Mouse (Mus musculus) gastrocnemius, adult 2 months (tissue): ENCODE measurements around the gene Eif4a1. TPM values are rescaled to one million over a fixed set of nuclear protein-coding genes. Genes with fewer than 3 reads are reported as not detected.
A peak's percentile ranks its signal among the peaks of the same experiment; 100 is the strongest.

ENCODE experiments used
- DNase-seq: peaks from one replicate; pipeline ENCODE4 v3.0.0; 2022
- H3K27ac ChIP-seq: fragments of 200-600 bp; 2 replicates; pipeline ENCODE4 v1.8.1; 2022; ENCODE audit warnings: mild to moderate bottlenecking
- H3K4me3 ChIP-seq: fragments of 200-600 bp; 2 replicates; pipeline ENCODE4 v1.8.1; 2022; ENCODE audit warnings: mild to moderate bottlenecking, moderate library complexity
- CTCF ChIP-seq: fragments of 200-600 bp; IDR thresholded peaks from 2 replicates; pipeline ENCODE4 v1.8.1; 2022; ENCODE audit warnings: antibody characterized with exemption, mild to moderate bottlenecking, moderate library complexity
- intact Hi-C: fragments of 180-260 bp; cut with DNase I; formaldehyde crosslinking; loops from one replicate; pipeline ENCODE4 v1.15.1; 2025
- total RNA-seq, 2 experiments: library from RNA; stranded (reverse); gene quantifications; 2 replicates each; pipeline ENCODE4 v1.2.3; 2021

Gene Eif4a1
- total RNA-seq, 2 experiments from 2014 or later, result 98.0 to 98.5 TPM

- DNase-seq, result no peak
- no peak for TF ChIP-seq CTCF
- Histone ChIP-seq H3K27ac (peak overlapping the region; percentile 94), H3K4me3 (peak overlapping the region; percentile 86)
- intact Hi-C loops, result no loop called here
These were observed 22.8 kb upstream of the Eif4a1 start for GRCm38 (mm10) chr11:69695046-69695360.

- intact Hi-C loops, result no loop called here
- H3K4me3 ChIP-seq, result peak overlapping the region; percentile 86
- DNase-seq, result peak; percentile 40
- H3K27ac ChIP-seq, result peak overlapping the region; percentile 94
- TF ChIP-seq CTCF, result no peak
These were observed 21.3 kb upstream of the Eif4a1 start for GRCm38 (mm10) chr11:69693421-69693965.

GRCm38 (mm10) chr11:69692863-69693262 is 20.6 kb upstream of the Eif4a1 start:
- H3K27ac ChIP-seq, result peak overlapping the region; percentile 94; the same call in 1 of the 2 replicates
- no peak for TF ChIP-seq CTCF
- H3K4me3 ChIP-seq, result peak overlapping the region; percentile 15
- intact Hi-C loops, result no loop called here
- no peak for DNase-seq

GRCm38 (mm10) chr11:69692196-69692811 is 20.1 kb upstream of the Eif4a1 start:
- no peak for DNase-seq
- Histone ChIP-seq H3K27ac (peak overlapping the region; percentile 94; the same call in 1 of the 2 replicates), H3K4me3 (peak overlapping the region; percentile 15)
- no peak for TF ChIP-seq CTCF
- intact Hi-C loops, result no loop called here

GRCm38 (mm10) chr11:69689891-69690290 is 17.7 kb upstream of the Eif4a1 start:
- Histone ChIP-seq H3K4me3 (no peak overlapping the region), H3K27ac (peak overlapping the region; percentile 51)
- TF ChIP-seq CTCF, result no peak
- intact Hi-C loops, result no loop called here
- DNase-seq, result no peak

- no peak for TF ChIP-seq CTCF
These were observed 14.8 kb upstream of the Eif4a1 start for GRCm38 (mm10) chr11:69687061-69687460.

GRCm38 (mm10) chr11:69686377-69686776 is 14.2 kb upstream of the Eif4a1 start:
- TF ChIP-seq CTCF, result no peak
- intact Hi-C loops, result no loop called here
- Histone ChIP-seq H3K27ac (peak overlapping the region; percentile 99), H3K4me3 (peak overlapping the region; percentile 72)
- DNase-seq, result peak; percentile 90

More at GRCm38 (mm10) chr11:69687061-69687460, 14.8 kb upstream of the Eif4a1 start:
- H3K27ac ChIP-seq, result peak overlapping the region; percentile 99
- peak overlapping the region; percentile 72 for H3K4me3 ChIP-seq
- intact Hi-C loops, result no loop called here
- DNase-seq, result no peak

- intact Hi-C loops, result loop anchor here (2.0 kb wide), 1 partner anchor 21 kb away; no protein-coding TSS in a partner anchor
- Histone ChIP-seq H3K27ac (peak within 1 kb of the TSS; percentile 99), H3K4me3 (peak within 1 kb of the TSS; percentile 72)
- DNase-seq, result peak; percentile 86
- no peak for TF ChIP-seq CTCF
These were observed 13.4 kb upstream of the Eif4a1 start, which contains the start of gene Tnfsf13 for GRCm38 (mm10) chr11:69685526-69686148. Tnfsf13 (minus strand) TSS chr11:69685784.

GRCm38 (mm10) chr11:69684936-69685335 is 12.7 kb upstream of the Eif4a1 start:
- intact Hi-C loops, result loop anchor here (2.0 to 5.0 kb wide), 3 partner anchors 22 to 192 kb away; partner anchors contain the start of genes Fgf11 and Tmem95
- peak overlapping the region; percentile 72 for H3K4me3 ChIP-seq

GRCm38 (mm10) chr11:69684128-69684745 is 12.0 kb upstream of the Eif4a1 start:
- peak overlapping the region; percentile 72 for H3K4me3 ChIP-seq
- intact Hi-C loops, result loop anchor here (2.0 to 5.0 kb wide), 3 partner anchors 23 to 193 kb away; partner anchors contain the start of genes Fgf11 and Tmem95
- DNase-seq, result no peak

More at GRCm38 (mm10) chr11:69684936-69685335, 12.7 kb upstream of the Eif4a1 start:
- DNase-seq, result no peak
- peak overlapping the region; percentile 99 for H3K27ac ChIP-seq
- TF ChIP-seq CTCF, result no peak

GRCm38 (mm10) chr11:69683576-69683975 is 11.4 kb upstream of the Eif4a1 start:
- Histone ChIP-seq H3K4me3 (no peak overlapping the region; the same call in 1 of the 2 replicates), H3K27ac (peak overlapping the region; percentile 99)
- DNase-seq, result no peak
- intact Hi-C loops, result loop anchor here (5.0 kb wide), 2 partner anchors 119 to 194 kb away; partner anchors contain the start of genes Fgf11 and Tmem95
- TF ChIP-seq CTCF, result no peak

More at GRCm38 (mm10) chr11:69684128-69684745, 12.0 kb upstream of the Eif4a1 start:
- H3K27ac ChIP-seq, result peak overlapping the region; percentile 99
- no peak for TF ChIP-seq CTCF

GRCm38 (mm10) chr11:69682840-69683533 is 10.8 kb upstream of the Eif4a1 start:
- Histone ChIP-seq H3K27ac (peak overlapping the region; percentile 99), H3K4me3 (peak overlapping the region; percentile 93)
- peak; percentile 93 for TF ChIP-seq CTCF
- intact Hi-C loops, result loop anchor here (1.0 to 5.0 kb wide), 4 partner anchors 32 to 194 kb away; partner anchors contain the start of genes Fgf11 and Tmem95
- DNase-seq, result peak; percentile 88
